In the genomic region with DNA sequence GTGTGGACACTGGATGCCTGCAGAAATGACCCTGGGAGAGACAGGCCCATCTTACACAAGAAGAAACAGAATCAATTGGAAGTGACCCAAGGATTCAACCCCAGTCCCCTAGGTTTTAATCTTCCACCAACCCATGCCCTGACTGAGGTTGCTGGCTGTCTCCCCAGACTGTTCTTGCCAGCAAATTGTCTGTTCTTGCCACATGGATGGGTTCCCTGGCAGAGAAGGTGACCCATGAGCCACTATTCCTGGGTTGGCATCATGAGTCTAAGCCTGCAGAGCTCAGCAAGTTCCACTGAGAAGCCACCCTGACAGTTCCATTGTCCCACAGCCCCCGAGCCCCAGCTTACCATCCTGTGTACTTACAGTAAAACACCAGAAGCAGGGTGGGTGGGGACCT, we compare ENCODE assay signal across 10 mouse cellular contexts. TPM values are rescaled to one million over a fixed set of nuclear protein-coding genes. Genes with fewer than 3 reads are reported as not detected.
DNase-seq lines count a peak whose midpoint lies in the region; ATAC-seq and TF ChIP-seq lines count a peak whose summit lies in the region.
"Had no signal": no experiment of that assay in that cellular context is flagged by ENCODE, and none has a peak within 500 bp of the region (broad histone marks: within the 10 kb centered on the region; RNA-seq: fewer than 3 reads in every experiment).

No protein-coding gene starts in this region.

- intact Hi-C loops in heart, postnatal 14 days (cut with DNase I), result no loop called here

- no peak for ATAC-seq in forebrain, postnatal 0 days

- no peaks in the 10 kb centered on the region for H3K4me1 ChIP-seq in forebrain, postnatal 0 days (ENCODE audit: insufficient read depth)
- peaks cover 5% of the 10 kb centered on the region for H3K4me1 ChIP-seq in forebrain, embryonic 10.5 days
- H3K4me1 ChIP-seq: limb, embryonic 13.5 days had no signal

- no peaks in the 10 kb centered on the region for H3K9me3 ChIP-seq in forebrain, postnatal 0 days (ENCODE audit: low read length)
- no peaks in the 10 kb centered on the region for H3K9me3 ChIP-seq in forebrain, embryonic 10.5 days
- H3K9me3 ChIP-seq: limb, embryonic 13.5 days had no signal

- WGBS in forebrain, postnatal 0 days, result 59% methylated on average over 1 of the region's 1 CpGs
- WGBS in forebrain, embryonic 10.5 days, result 77% methylated on average over 1 of the region's 1 CpGs

- peak; percentile 11 for DNase-seq in forebrain, postnatal 0 days
- DNase-seq in forebrain, embryonic 10.5 days (ENCODE audit: extremely low spot score, low spot score), result no peak
- peak; percentile 9 for DNase-seq in kidney, postnatal 10 days
- no peak for DNase-seq in kidney, postnatal 14 days
- peak; percentile 78 for DNase-seq in cerebellum, adult 9-11 months
- peak; percentile 44 to 55 for DNase-seq in heart, postnatal 14 days
- DNase-seq in retina, embryonic 14.5 days (ENCODE audit: low spot score), result no peak
- no peak for DNase-seq in spleen, postnatal 14 days (ENCODE audit: low spot score in 2 of 2)

- H3K36me3 ChIP-seq in forebrain, postnatal 0 days (ENCODE audit: insufficient read depth), result no peaks in the 10 kb centered on the region
- H3K36me3 ChIP-seq in forebrain, embryonic 10.5 days (replicated peaks), result no peaks in the 10 kb centered on the region
- H3K36me3 ChIP-seq: limb, embryonic 13.5 days had no signal

- no peak overlapping the region for H3K4me3 ChIP-seq in forebrain, postnatal 0 days (ENCODE audit: low read depth, low read length)
- no peak overlapping the region for H3K4me3 ChIP-seq in forebrain, embryonic 10.5 days
- H3K4me3 ChIP-seq: layer of hippocampus, adult 2 months; limb, embryonic 13.5 days had no signal

- H3K27ac ChIP-seq in forebrain, postnatal 0 days (ENCODE audit: low read depth, low read length), result no peak overlapping the region
- H3K27ac ChIP-seq in forebrain, embryonic 10.5 days, result no peak overlapping the region
- H3K27ac ChIP-seq: layer of hippocampus, adult 2 months; limb, embryonic 13.5 days had no signal

- no peak for TF ChIP-seq CTCF in forebrain, postnatal 0 days (IDR thresholded peaks at IDR 0.05; ENCODE audit: low read depth)

- no peaks in the 10 kb centered on the region for H3K27me3 ChIP-seq in forebrain, postnatal 0 days (ENCODE audit: insufficient read depth, low read length)
- H3K27me3 ChIP-seq in forebrain, embryonic 10.5 days (ENCODE audit: poor library complexity, severe bottlenecking), result no peaks in the 10 kb centered on the region
- H3K27me3 ChIP-seq: limb, embryonic 13.5 days had no signal

- no peak overlapping the region for H3K9ac ChIP-seq in forebrain, postnatal 0 days
- H3K9ac ChIP-seq: limb, embryonic 13.5 days had no signal

- H3K4me2 ChIP-seq in forebrain, postnatal 0 days (ENCODE audit: low read depth), result no peak overlapping the region
- H3K4me2 ChIP-seq: limb, embryonic 13.5 days had no signal

RNA-seq across cellular contexts. Expression of gene Gadd45a, which starts 55.4 kb away (rescaled TPM):
- total RNA-seq in forebrain, postnatal 0 days (2014; rRNA removed), result 4.8 and 7.9 TPM in 2 replicates
- polyA plus RNA-seq in forebrain, postnatal 0 days (2015; fragmentation: Nextera tagmentation; extraction: Ambion mirVana), result 6.9 and 7.8 TPM in 2 replicates
- polyA plus RNA-seq in forebrain, embryonic 10.5 days (2016; fragmentation: Nextera tagmentation; extraction: Ambion mirVana), result 21.6 and 22.9 TPM in 2 replicates
- total RNA-seq in heart, postnatal 14 days (2021), result 10 to 100 TPM; 19.6 to 22.3 TPM

Comparison
In these comparisons a context has a peak if more than half of its experiments do, and no peak if none do; other contexts are left out.
1. DNase-seq: peak in forebrain, postnatal 0 days (single experiment), kidney, postnatal 10 days (single experiment), cerebellum, adult 9-11 months (single experiment) and heart, postnatal 14 days (2 of 2); none in forebrain, embryonic 10.5 days (single experiment), kidney, postnatal 14 days (single experiment), retina, embryonic 14.5 days (single experiment) and spleen, postnatal 14 days (0 of 2).